Mouse (Mus musculus) liver, embryonic 14.5 days (tissue): ENCODE results near the gene Sparc. TPM values are rescaled to one million over a fixed set of nuclear protein-coding genes. Genes with fewer than 3 reads are reported as not detected.

Source experiments
- ATAC-seq: fragments of 200-750 bp; cut with Nextera tagmentation; 2 replicates; pipeline ENCODE4 v1.8.0; 2017; ENCODE audit warnings: moderate number of reproducible peaks, mild to moderate bottlenecking, moderate library complexity; ENCODE audit not compliant: insufficient read depth
- DNase-seq, 3 experiments: peaks; one replicate each; pipeline ENCODE4 v3.0.0-alpha.2; 2012 to 2013; ENCODE audit warnings: low read depth in 3 of 3, low spot score in 3 of 3
- H3K27ac ChIP-seq: fragments of 300-500 bp; sonication (generic); 2 replicates; pipeline ENCODE4 v1.5.1; 2014; ENCODE audit warnings: moderate library complexity, mild to moderate bottlenecking, control low read depth, inconsistent platforms
- H3K27me3 ChIP-seq: fragments of 300-500 bp; sonication (generic); 2 replicates; pipeline ENCODE4 v1.6.1; 2014; ENCODE audit warnings: mild to moderate bottlenecking, low read length, moderate library complexity; ENCODE audit not compliant: control insufficient read depth, insufficient read depth
- H3K36me3 ChIP-seq: fragments of 300-500 bp; sonication (generic); replicated peaks from 2 replicates; pipeline ENCODE4 v1.6.1; 2014; ENCODE audit warnings: low read depth; ENCODE audit not compliant: control insufficient read depth, insufficient read depth
- H3K4me1 ChIP-seq, 2 experiments: fragments of 200-500 bp in 1 of 2; fragments of 300-500 bp in 1 of 2; sonication (generic) in 1 of 2; replicated peaks; 2 replicates each; pipeline ENCODE4 v1.6.1; 2012 to 2014; ENCODE audit warnings: antibody characterized with exemption in 1 of 2, inconsistent platforms in 1 of 2, low read length in 1 of 2; ENCODE audit not compliant: control insufficient read depth in 2 of 2, insufficient read depth in 2 of 2
- H3K4me2 ChIP-seq: fragments of 300-500 bp; sonication (generic); 2 replicates; pipeline ENCODE4 v1.6.1; 2014; ENCODE audit warnings: low read depth, mild to moderate bottlenecking, control low read depth, moderate library complexity
- H3K4me3 ChIP-seq, 2 experiments: fragments of 200-500 bp in 1 of 2; fragments of 300-500 bp in 1 of 2; sonication (generic) in 1 of 2; 2 replicates each; pipeline ENCODE4 v1.5.1; 2012 to 2014; ENCODE audit warnings: low read depth in 2 of 2, low read length in 2 of 2, mild to moderate bottlenecking in 2 of 2, control low read depth in 1 of 2, inconsistent platforms in 1 of 2, moderate library complexity in 1 of 2; ENCODE audit not compliant: insufficient read depth in 1 of 2
- H3K9ac ChIP-seq: fragments of 300-500 bp; sonication (generic); replicated peaks from 2 replicates; pipeline ENCODE4 v1.6.1; 2014; ENCODE audit warnings: mild to moderate bottlenecking, control low read depth, moderate library complexity
- H3K9me3 ChIP-seq: fragments of 300-500 bp; sonication (generic); 2 replicates; pipeline ENCODE4 v1.6.1; 2016; ENCODE audit warnings: low read length, mixed read lengths; ENCODE audit not compliant: control insufficient read depth
- CTCF ChIP-seq: IDR thresholded peaks from 2 replicates; pipeline ENCODE4 v1.5.1; 2016; ENCODE audit warnings: antibody characterized with exemption, low read depth, control low read depth
- EP300 ChIP-seq: IDR thresholded peaks from 2 replicates; pipeline ENCODE4 v1.6.1; 2016; ENCODE audit warnings: antibody characterized with exemption, low read depth
- WGBS: fragments of 180-500 bp; shearing (Covaris S2); extraction: QIAGEN DNeasy Blood & Tissue Kit; methylation state at CpG from one replicate; pipeline ENCODE4 v1.1.7; 2014; ENCODE audit not compliant: insufficient replicate concordance; 5-methylcytosine and 5-hydroxymethylcytosine counted together
- polyA plus RNA-seq, 2 experiments: library from polyadenylated mRNA; depleted of rRNA in 1 of 2; stranded (reverse) in 1 of 2; unstranded in 1 of 2; fragments of >200 nt; fragmentation: Nextera tagmentation in 1 of 2; extraction: Ambion mirVana in 1 of 2; gene quantifications; 2 replicates each; pipeline versions ENCODE4 v1.2.1 to v1.2.3; 2012 to 2014

Sparc gene
- polyA plus RNA-seq, 2 experiments, result 64.9 to 88.2 TPM

DNA sequence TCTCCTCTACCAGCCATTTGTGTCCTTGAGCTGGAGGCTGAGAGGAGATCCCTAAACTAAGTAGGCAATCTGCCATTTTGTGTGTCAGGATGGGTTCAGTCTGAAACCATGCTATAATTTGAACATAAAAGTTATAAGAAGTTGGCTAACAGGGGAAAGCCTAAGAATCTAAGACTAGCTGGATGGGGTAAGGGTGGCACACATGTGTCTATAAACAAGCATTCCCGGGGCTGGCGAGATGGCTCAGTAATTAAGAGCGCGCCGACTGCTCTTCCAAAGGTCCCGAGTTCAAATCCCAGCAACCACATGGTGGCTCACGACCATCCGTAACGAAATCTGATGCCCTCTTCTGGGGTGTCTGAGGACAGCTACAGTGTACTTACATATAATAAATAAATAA is 39.2 kb upstream of the Sparc start:
- H3K4me3 ChIP-seq, result no peak overlapping the region
- WGBS, result 81% methylated on average over 9 of the region's 9 CpGs
- H3K27ac ChIP-seq, result no peak overlapping the region
- H3K27me3 ChIP-seq, result no peaks in the 10 kb centered on the region
- no peak overlapping the region for H3K4me2 ChIP-seq
- peaks cover 10 to 30% of the 10 kb centered on the region in 2 experiments for H3K4me1 ChIP-seq
- DNase-seq, result no peak
- no peaks in the 10 kb centered on the region for H3K36me3 ChIP-seq
- TF ChIP-seq CTCF, result no peak
- H3K9me3 ChIP-seq, result no peaks in the 10 kb centered on the region
- H3K9ac ChIP-seq, result no peak overlapping the region
- ATAC-seq, result no peak

DNA sequence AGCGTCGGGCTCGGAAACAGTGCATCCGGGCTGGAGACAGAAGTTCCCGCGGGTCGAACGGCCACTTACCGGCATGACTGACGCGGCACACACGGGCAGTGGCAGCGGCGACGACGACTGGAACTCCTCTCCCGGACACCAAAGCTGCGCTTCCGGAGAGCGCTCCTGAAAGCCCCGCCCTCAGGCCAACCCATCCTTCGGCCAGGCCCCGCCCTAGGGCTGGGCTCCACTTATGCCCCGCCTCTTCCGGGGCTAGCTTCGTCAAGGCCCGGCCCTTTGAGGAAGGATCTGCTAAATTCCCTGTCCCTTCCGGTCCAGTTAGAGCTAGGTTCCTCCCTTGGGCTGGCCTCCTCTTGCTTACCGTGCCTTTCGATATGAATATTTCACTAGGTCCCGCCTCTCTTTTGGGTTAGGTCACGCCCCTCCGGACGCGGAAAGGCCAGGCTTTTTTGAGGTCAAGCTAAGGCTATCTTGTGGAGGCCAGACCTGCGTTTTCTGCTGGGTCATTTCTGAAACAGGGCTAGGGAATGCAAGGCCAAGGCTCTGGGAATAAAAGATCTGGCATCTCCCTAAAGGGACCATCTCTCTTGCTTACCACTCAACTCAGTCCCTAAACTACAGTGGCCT is 38.1 kb upstream of the Sparc start, which contains the start of gene Atox1:
Atox1 (minus strand) TSS at position 221 of the 627 bp plus-strand sequence.
- no peaks in the 10 kb centered on the region for H3K9me3 ChIP-seq
- ATAC-seq (peak; percentile 98), DNase-seq (peak; percentile 95 to 97 (median 96))
- TF ChIP-seq EP300 (no peak), CTCF (no peak)
- peak within 1 kb of the TSS; percentile 62 to 77 for H3K4me3 ChIP-seq
- H3K4me2 ChIP-seq, result peak within 1 kb of the TSS; percentile 89
- H3K27ac ChIP-seq, result peak within 1 kb of the TSS; percentile 78
- peak within 1 kb of the TSS; percentile 62 for H3K9ac ChIP-seq
- under 1% methylated on average over 33 of the region's 36 CpGs for WGBS
- H3K27me3 ChIP-seq, result no peaks in the 10 kb centered on the region
- H3K4me1 ChIP-seq, result peaks cover 10 to 30% of the 10 kb centered on the region in 2 experiments
- no peaks in the 10 kb centered on the region for H3K36me3 ChIP-seq

DNA sequence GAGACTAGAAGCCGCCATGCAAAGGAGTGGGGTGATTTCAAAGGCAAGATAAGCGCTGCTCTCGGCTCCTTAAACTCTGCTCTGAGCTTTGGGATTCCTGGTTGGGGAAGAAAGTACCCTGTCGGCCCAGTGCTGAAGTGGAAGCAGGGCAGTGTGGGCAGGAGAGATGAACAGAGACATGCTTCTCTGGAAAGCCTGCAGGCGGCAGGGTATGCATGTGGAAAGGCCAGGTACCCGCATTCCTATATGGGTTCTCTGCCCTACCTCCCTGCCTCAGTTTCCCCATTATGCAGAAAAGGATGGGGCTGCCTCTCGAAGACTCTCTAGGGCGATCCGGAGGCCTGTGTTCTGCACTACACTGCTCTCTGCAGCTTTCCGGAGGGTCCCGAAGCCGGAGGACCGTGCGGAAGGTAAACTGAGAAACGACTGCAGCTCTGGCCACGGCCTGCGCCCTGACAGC is 37.6 kb upstream of the Sparc start:
- Histone ChIP-seq H3K9me3 (no peaks in the 10 kb centered on the region), H3K9ac (peak overlapping the region; percentile 62), H3K4me2 (peak overlapping the region; percentile 89), H3K27me3 (no peaks in the 10 kb centered on the region), H3K4me3 (peak overlapping the region; percentile 62 to 77), H3K27ac (peak overlapping the region; percentile 0), H3K4me1 (peaks cover 10 to 30% of the 10 kb centered on the region in 2 experiments), H3K36me3 (no peaks in the 10 kb centered on the region)
- DNase-seq, result peak in 1 of 3 experiments; percentile 35
- WGBS, result under 1% methylated on average over 17 of the region's 17 CpGs
- no peak for TF ChIP-seq EP300
- peak; percentile 61 for TF ChIP-seq CTCF
- ATAC-seq, result peak; percentile 27

DNA sequence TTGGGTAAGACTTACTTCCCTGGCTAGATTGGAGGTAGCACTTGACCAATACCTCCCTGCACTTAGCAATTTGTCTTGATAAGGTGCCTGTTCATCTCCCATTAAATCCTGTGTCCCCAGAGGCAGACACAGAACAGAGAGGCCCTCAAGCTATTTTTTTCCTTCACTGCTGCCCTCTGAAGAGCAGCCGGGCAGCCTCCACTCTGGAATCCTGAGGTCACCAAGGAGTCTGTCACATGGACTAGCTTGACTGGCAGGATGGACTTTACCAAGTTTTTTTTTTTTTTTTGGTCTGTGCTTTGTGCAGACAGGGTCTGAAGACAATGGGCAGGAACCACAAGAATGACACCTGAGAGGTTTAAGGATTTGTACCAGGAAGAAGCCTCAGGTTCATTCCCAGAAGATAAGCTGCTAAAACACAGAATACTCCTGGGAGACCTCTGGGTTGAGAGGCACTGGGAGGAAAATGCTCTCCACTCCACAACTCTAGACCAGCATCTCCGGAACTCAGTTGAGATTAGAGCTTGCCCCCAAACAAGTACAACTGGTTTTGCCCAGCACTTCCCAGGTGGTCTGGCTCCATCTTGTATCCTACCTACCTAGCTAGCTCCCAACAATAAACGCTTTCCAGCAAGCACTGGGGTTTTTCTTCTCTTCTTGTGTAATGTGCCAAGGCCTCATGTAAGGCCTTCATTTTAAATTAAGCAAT is 37.0 kb upstream of the Sparc start:
- no peak for ATAC-seq
- Histone ChIP-seq H3K4me2 (peak overlapping the region; percentile 89), H3K9me3 (no peaks in the 10 kb centered on the region), H3K27me3 (no peaks in the 10 kb centered on the region), H3K4me3 (peak overlapping the region; percentile 62 to 77), H3K36me3 (no peaks in the 10 kb centered on the region), H3K4me1 (peaks cover 10 to 33% of the 10 kb centered on the region in 2 experiments), H3K27ac (peak overlapping the region; percentile 0), H3K9ac (peak overlapping the region; percentile 62)
- no peak for TF ChIP-seq EP300
- no peak for TF ChIP-seq CTCF
- no peak for DNase-seq
- 33% methylated on average over 3 of the region's 3 CpGs for WGBS

DNA sequence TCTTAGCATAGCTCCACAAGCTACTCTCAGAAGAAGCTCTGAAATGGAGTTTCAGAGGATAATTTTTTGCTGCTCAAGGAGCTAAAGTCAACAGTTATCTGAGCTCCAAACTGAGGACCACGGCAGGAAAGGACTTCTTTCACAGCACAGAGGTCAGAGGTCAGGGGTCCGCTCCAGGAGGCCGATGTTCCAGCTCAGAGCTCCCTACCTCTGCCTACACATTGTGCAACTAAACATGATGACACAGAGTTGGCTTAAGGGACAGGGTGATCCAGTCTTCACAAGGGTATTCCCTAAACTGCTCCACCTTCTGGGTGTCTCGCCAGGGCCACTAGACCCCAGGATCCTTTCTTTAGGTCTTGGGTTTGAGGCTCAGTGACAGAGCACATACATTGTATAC is 35.5 kb upstream of the Sparc start:
- H3K36me3 ChIP-seq, result no peaks in the 10 kb centered on the region
- ATAC-seq, result no peak
- WGBS, result 56% methylated on average over 4 of the region's 4 CpGs
- no peak overlapping the region; the same call in 1 of the 2 replicates for H3K4me2 ChIP-seq
- no peak overlapping the region for H3K27ac ChIP-seq
- H3K9ac ChIP-seq, result no peak overlapping the region
- H3K9me3 ChIP-seq, result no peaks in the 10 kb centered on the region
- no peaks in the 10 kb centered on the region for H3K27me3 ChIP-seq
- H3K4me3 ChIP-seq, result no peak overlapping the region
- TF ChIP-seq EP300 (no peak), CTCF (no peak)
- peaks cover 10 to 33% of the 10 kb centered on the region in 2 experiments for H3K4me1 ChIP-seq
- no peak for DNase-seq
